Mouse (Mus musculus): ENCODE results near the gene Eif5.

GRCm38 (mm10) chr12:111560286-111560685 is 22.5 kb downstream of the Eif5 start:
- TF ChIP-seq CTCF (IDR thresholded peaks at IDR 0.05) = no peak
- no peak for TF ChIP-seq POLR2A (IDR thresholded peaks at IDR 0.05; ENCODE audit: insufficient read depth, low read depth, low read length)
- no peak for TF ChIP-seq EP300 (IDR thresholded peaks at IDR 0.05; ENCODE audit: insufficient read depth, low read depth, low read length)
